Mouse (Mus musculus) spleen, adult 2 months (tissue): ENCODE results near the gene Coq8a.

ENCODE experiments used
- CTCF ChIP-seq: fragments of 200-500 bp; IDR thresholded peaks from 2 replicates; pipeline ENCODE4 v1.5.1; 2011; ENCODE audit warnings: mild to moderate bottlenecking, inconsistent platforms; ENCODE audit not compliant: insufficient read depth, insufficient read length, insufficient replicate concordance; ENCODE audit errors: extremely low read depth
- POLR2A ChIP-seq: fragments of 200-500 bp; IDR thresholded peaks from 2 replicates; pipeline ENCODE4 v1.6.1; 2011; ENCODE audit warnings: low read depth, low read length, inconsistent platforms

GRCm38 (mm10) chr1:180188951-180189350 is 10.5 kb downstream of the Coq8a start:
- TF ChIP-seq CTCF (no peak), POLR2A (no peak)
